Mouse (Mus musculus) hindbrain, embryonic 16.5 days (tissue): Measurements from ENCODE around the gene Tgfb2. TPM values are rescaled to one million over a fixed set of nuclear protein-coding genes. Genes with fewer than 3 reads are reported as not detected.

Experiments
- ATAC-seq: fragments of 200-750 bp; cut with Nextera tagmentation; 2 replicates; pipeline ENCODE4 v1.8.0; 2017; ENCODE audit warnings: moderate TSS enrichment, moderate library complexity
- H3K27ac ChIP-seq: fragments of 300-500 bp; sonication (generic); 2 replicates; pipeline ENCODE4 v1.5.1; 2014; ENCODE audit warnings: low read depth, mild to moderate bottlenecking, control low read depth, low read length, moderate library complexity
- H3K27me3 ChIP-seq: fragments of 300-500 bp; sonication (generic); replicated peaks from 2 replicates; pipeline ENCODE4 v1.6.1; 2014; ENCODE audit warnings: low read length; ENCODE audit not compliant: control insufficient read depth, insufficient read depth
- H3K36me3 ChIP-seq: fragments of 300-500 bp; sonication (generic); 2 replicates; pipeline ENCODE4 v1.6.1; 2014; ENCODE audit warnings: mild to moderate bottlenecking, low read length, moderate library complexity, mixed read lengths; ENCODE audit not compliant: control insufficient read depth, insufficient read depth
- H3K4me1 ChIP-seq: fragments of 300-500 bp; sonication (generic); 2 replicates; pipeline ENCODE4 v1.6.1; 2014; ENCODE audit warnings: low read depth, low read length; ENCODE audit not compliant: control insufficient read depth, insufficient read depth
- H3K4me2 ChIP-seq: fragments of 300-500 bp; sonication (generic); 2 replicates; pipeline ENCODE4 v1.6.1; 2014; ENCODE audit warnings: mild to moderate bottlenecking, low read length, control low read depth, moderate library complexity
- H3K4me3 ChIP-seq: fragments of 300-500 bp; sonication (generic); 2 replicates; pipeline ENCODE4 v1.5.1; 2014; ENCODE audit warnings: mild to moderate bottlenecking, low read length, control low read depth, moderate library complexity
- H3K9ac ChIP-seq: fragments of 300-500 bp; sonication (generic); 2 replicates; pipeline ENCODE4 v1.6.1; 2014; ENCODE audit warnings: low read depth, mild to moderate bottlenecking, control low read depth, low read length, moderate library complexity
- H3K9me3 ChIP-seq: fragments of 300-500 bp; sonication (generic); 2 replicates; pipeline ENCODE4 v1.6.1; 2014; ENCODE audit warnings: mild to moderate bottlenecking, low read length, moderate library complexity; ENCODE audit not compliant: control insufficient read depth
- WGBS: fragments of 180-500 bp; shearing (Covaris S2); extraction: QIAGEN DNeasy Blood & Tissue Kit; methylation state at CpG from one replicate; pipeline ENCODE4 v1.1.7; 2014; 5-methylcytosine and 5-hydroxymethylcytosine counted together
- polyA plus RNA-seq: library from polyadenylated mRNA; unstranded; fragments of >200 nt; fragmentation: Nextera tagmentation; extraction: Ambion mirVana; gene quantifications from 2 replicates; pipeline ENCODE4 v1.2.1, GENCODE M21; 2015

Tgfb2 gene
- polyA plus RNA-seq, 1 experiment from 2014 or later: 35.7 TPM

GRCm38 (mm10) chr1:186692370-186692769, 13.4 kb downstream of the Tgfb2 start:
- Histone ChIP-seq H3K4me3 (no peak overlapping the region), H3K36me3 (no peaks in the 10 kb centered on the region), H3K4me1 (no peaks in the 10 kb centered on the region), H3K27ac (no peak overlapping the region), H3K4me2 (no peak overlapping the region), H3K9ac (no peak overlapping the region), H3K9me3 (no peaks in the 10 kb centered on the region), H3K27me3 (no peaks in the 10 kb centered on the region)
- WGBS: 83% methylated on average over 4 of the region's 4 CpGs
- ATAC-seq: no peak

GRCm38 (mm10) chr1:186691708-186692107, 14.1 kb downstream of the Tgfb2 start:
- Histone ChIP-seq H3K9ac (no peak overlapping the region), H3K4me2 (no peak overlapping the region), H3K9me3 (no peaks in the 10 kb centered on the region), H3K27ac (no peak overlapping the region), H3K4me1 (no peaks in the 10 kb centered on the region), H3K4me3 (no peak overlapping the region), H3K27me3 (no peaks in the 10 kb centered on the region), H3K36me3 (no peaks in the 10 kb centered on the region)
- ATAC-seq: no peak
- WGBS: 84% methylated on average over 9 of the region's 9 CpGs

GRCm38 (mm10) chr1:186684041-186684440, 21.7 kb downstream of the Tgfb2 start:
- H3K9ac ChIP-seq: no peak overlapping the region
- no peak overlapping the region for H3K4me3 ChIP-seq
- no peaks in the 10 kb centered on the region for H3K27me3 ChIP-seq
- H3K4me2 ChIP-seq: no peak overlapping the region
- no peaks in the 10 kb centered on the region for H3K9me3 ChIP-seq
- H3K4me1 ChIP-seq: peaks cover 6% of the 10 kb centered on the region; the same call in 1 of the 2 replicates
- ATAC-seq: no peak
- H3K36me3 ChIP-seq: no peaks in the 10 kb centered on the region
- no peak overlapping the region for H3K27ac ChIP-seq
- WGBS: 84% methylated on average over 3 of the region's 3 CpGs

GRCm38 (mm10) chr1:186682606-186683005, 23.2 kb downstream of the Tgfb2 start:
- Histone ChIP-seq H3K27ac (no peak overlapping the region), H3K4me1 (peaks cover 6% of the 10 kb centered on the region; the same call in 1 of the 2 replicates), H3K4me2 (no peak overlapping the region), H3K4me3 (no peak overlapping the region), H3K9ac (no peak overlapping the region), H3K9me3 (no peaks in the 10 kb centered on the region), H3K36me3 (no peaks in the 10 kb centered on the region), H3K27me3 (no peaks in the 10 kb centered on the region)
- ATAC-seq: no peak
- 20% methylated on average over 7 of the region's 7 CpGs for WGBS

GRCm38 (mm10) chr1:186677614-186678013, 28.2 kb downstream of the Tgfb2 start:
- no peak overlapping the region for H3K4me3 ChIP-seq
- no peak overlapping the region for H3K9ac ChIP-seq
- H3K4me1 ChIP-seq: peaks cover 3% of the 10 kb centered on the region; the same call in 1 of the 2 replicates
- H3K9me3 ChIP-seq: no peaks in the 10 kb centered on the region
- 82% methylated on average over 12 of the region's 12 CpGs for WGBS
- no peaks in the 10 kb centered on the region for H3K36me3 ChIP-seq
- no peak overlapping the region for H3K4me2 ChIP-seq
- no peaks in the 10 kb centered on the region for H3K27me3 ChIP-seq
- ATAC-seq: no peak
- H3K27ac ChIP-seq: no peak overlapping the region

- no peaks in the 10 kb centered on the region for H3K4me1 ChIP-seq
- no peak overlapping the region for H3K4me3 ChIP-seq
- ATAC-seq: no peak
- H3K36me3 ChIP-seq: no peaks in the 10 kb centered on the region
- no peaks in the 10 kb centered on the region for H3K27me3 ChIP-seq
- WGBS: 59% methylated on average over 5 of the region's 5 CpGs
- no peak overlapping the region for H3K27ac ChIP-seq
- no peak overlapping the region for H3K9ac ChIP-seq
- H3K9me3 ChIP-seq: no peaks in the 10 kb centered on the region
- H3K4me2 ChIP-seq: no peak overlapping the region
These were observed 29.6 kb downstream of the Tgfb2 start for GRCm38 (mm10) chr1:186676199-186676598.

- Histone ChIP-seq H3K4me1 (no peaks in the 10 kb centered on the region), H3K4me2 (no peak overlapping the region), H3K27me3 (no peaks in the 10 kb centered on the region), H3K27ac (no peak overlapping the region), H3K9ac (no peak overlapping the region), H3K36me3 (no peaks in the 10 kb centered on the region), H3K9me3 (no peaks in the 10 kb centered on the region), H3K4me3 (no peak overlapping the region)
- ATAC-seq: no peak
- 68% methylated on average over 6 of the region's 6 CpGs for WGBS
These were observed 30.5 kb downstream of the Tgfb2 start for GRCm38 (mm10) chr1:186675263-186675662.

- Histone ChIP-seq H3K27me3 (no peaks in the 10 kb centered on the region), H3K27ac (no peak overlapping the region), H3K9me3 (no peaks in the 10 kb centered on the region), H3K36me3 (no peaks in the 10 kb centered on the region), H3K4me3 (no peak overlapping the region), H3K4me1 (no peaks in the 10 kb centered on the region), H3K9ac (no peak overlapping the region), H3K4me2 (no peak overlapping the region)
- no peak for ATAC-seq
- 85% methylated on average over 3 of the region's 3 CpGs for WGBS
These were observed 31.2 kb downstream of the Tgfb2 start for GRCm38 (mm10) chr1:186674621-186675020.

- no peak overlapping the region for H3K4me2 ChIP-seq
- 49% methylated on average over 4 of the region's 4 CpGs for WGBS
These were observed 32.6 kb downstream of the Tgfb2 start for GRCm38 (mm10) chr1:186673166-186673565.

GRCm38 (mm10) chr1:186663412-186663811, 42.4 kb downstream of the Tgfb2 start:
- Histone ChIP-seq H3K4me2 (no peak overlapping the region), H3K36me3 (no peaks in the 10 kb centered on the region), H3K27me3 (no peaks in the 10 kb centered on the region), H3K4me1 (no peaks in the 10 kb centered on the region), H3K4me3 (no peak overlapping the region), H3K9ac (no peak overlapping the region), H3K27ac (no peak overlapping the region), H3K9me3 (no peaks in the 10 kb centered on the region)
- no peak for ATAC-seq
- 91% methylated on average over 11 of the region's 11 CpGs for WGBS

More at GRCm38 (mm10) chr1:186673166-186673565, 32.6 kb downstream of the Tgfb2 start:
- no peak overlapping the region for H3K4me3 ChIP-seq
- no peak for ATAC-seq
- H3K9ac ChIP-seq: no peak overlapping the region
- H3K27me3 ChIP-seq: no peaks in the 10 kb centered on the region
- no peaks in the 10 kb centered on the region for H3K9me3 ChIP-seq
- no peaks in the 10 kb centered on the region for H3K36me3 ChIP-seq
- H3K27ac ChIP-seq: no peak overlapping the region
- no peaks in the 10 kb centered on the region for H3K4me1 ChIP-seq
